Mouse (Mus musculus): ENCODE measurements at regions not wholly inside any gene's neighbourhood (a gene's known extent, or its start where the extent isn't known, plus 50 kb on each side); places are given as distances from the start of the nearest gene placed in this dataset.

- Histone ChIP-seq H3K27me3 (no peaks in the 10 kb centered on the region), H3K9ac (no peak overlapping the region), H3K4me2 (no peak overlapping the region), H3K27ac (no peak overlapping the region), H3K9me3 (no peaks in the 10 kb centered on the region), H3K4me3 (no peak overlapping the region), H3K36me3 (no peaks in the 10 kb centered on the region), H3K4me1 (peaks cover 48% of the 10 kb centered on the region)
- no peak for ATAC-seq (ENCODE audit: insufficient number of reproducible peaks, low FRiP score, low TSS enrichment, low read depth)
- 62% methylated on average over 4 of the region's 4 CpGs for WGBS
These were observed 220.9 kb downstream of the Zfp36l1 start for GRCm38 (mm10) chr12:79891942-79892341.

- Histone ChIP-seq H3K27ac (peak overlapping the region; percentile 77), H3K4me1 (peaks cover 49% of the 10 kb centered on the region)
- 0 out of 2 replicates have a peak, but pooled peaks have one; percentile 26 for ATAC-seq (ENCODE audit: insufficient number of reproducible peaks, low FRiP score, low TSS enrichment, low read depth)
These were observed 221.9 kb downstream of the Zfp36l1 start for GRCm38 (mm10) chr12:79890887-79891286.

GRCm38 (mm10) chr12:79890291-79890690 lies 222.5 kb downstream of the Zfp36l1 start:
- Histone ChIP-seq H3K9me3 (no peaks in the 10 kb centered on the region), H3K27me3 (no peaks in the 10 kb centered on the region), H3K4me1 (peaks cover 51% of the 10 kb centered on the region), H3K36me3 (no peaks in the 10 kb centered on the region), H3K4me3 (no peak overlapping the region), H3K27ac (peak overlapping the region; percentile 77; the same call in 1 of the 2 replicates), H3K9ac (no peak overlapping the region), H3K4me2 (no peak overlapping the region)
- WGBS: 92% methylated on average over 7 of the region's 7 CpGs
- ATAC-seq (ENCODE audit: insufficient number of reproducible peaks, low FRiP score, low TSS enrichment, low read depth): no peak

More at GRCm38 (mm10) chr12:79890887-79891286, 221.9 kb downstream of the Zfp36l1 start:
- no peak overlapping the region for H3K9ac ChIP-seq
- no peaks in the 10 kb centered on the region for H3K27me3 ChIP-seq
- H3K9me3 ChIP-seq: no peaks in the 10 kb centered on the region
- H3K4me3 ChIP-seq: no peak overlapping the region
- H3K4me2 ChIP-seq: no peak overlapping the region
- WGBS: 26% methylated on average over 4 of the region's 4 CpGs
- H3K36me3 ChIP-seq: no peaks in the 10 kb centered on the region

GRCm38 (mm10) chr12:79888812-79889211 lies 224.0 kb downstream of the Zfp36l1 start:
- ATAC-seq (ENCODE audit: insufficient number of reproducible peaks, low FRiP score, low TSS enrichment, low read depth): no peak

GRCm38 (mm10) chr12:79888086-79888485 lies 224.7 kb downstream of the Zfp36l1 start:
- H3K4me2 ChIP-seq: no peak overlapping the region
- peaks cover 44% of the 10 kb centered on the region for H3K4me1 ChIP-seq
- peak overlapping the region; percentile 88 for H3K27ac ChIP-seq
- H3K9me3 ChIP-seq: no peaks in the 10 kb centered on the region
- 75% methylated on average over 4 of the region's 4 CpGs for WGBS
- no peak overlapping the region for H3K9ac ChIP-seq
- H3K27me3 ChIP-seq: no peaks in the 10 kb centered on the region
- H3K4me3 ChIP-seq: no peak overlapping the region
- ATAC-seq (ENCODE audit: insufficient number of reproducible peaks, low FRiP score, low TSS enrichment, low read depth): no peak
- H3K36me3 ChIP-seq: no peaks in the 10 kb centered on the region

More at GRCm38 (mm10) chr12:79888812-79889211, 224.0 kb downstream of the Zfp36l1 start:
- Histone ChIP-seq H3K27me3 (no peaks in the 10 kb centered on the region), H3K9me3 (no peaks in the 10 kb centered on the region), H3K4me3 (no peak overlapping the region), H3K9ac (no peak overlapping the region), H3K27ac (peak overlapping the region; percentile 88; the same call in 1 of the 2 replicates), H3K4me1 (peaks cover 44% of the 10 kb centered on the region), H3K36me3 (no peaks in the 10 kb centered on the region), H3K4me2 (no peak overlapping the region)
- WGBS: 94% methylated on average over 4 of the region's 4 CpGs

GRCm38 (mm10) chr12:79887225-79887886 lies 225.5 kb downstream of the Zfp36l1 start:
- H3K27ac ChIP-seq: peak overlapping the region; percentile 88
- H3K27me3 ChIP-seq: no peaks in the 10 kb centered on the region
- no peak overlapping the region for H3K9ac ChIP-seq
- WGBS: 17% methylated on average over 12 of the region's 12 CpGs
- H3K4me2 ChIP-seq: peak overlapping the region; percentile 24; the same call in 1 of the 2 replicates
- H3K9me3 ChIP-seq: no peaks in the 10 kb centered on the region
- H3K36me3 ChIP-seq: no peaks in the 10 kb centered on the region
- no peak overlapping the region for H3K4me3 ChIP-seq
- ATAC-seq (ENCODE audit: insufficient number of reproducible peaks, low FRiP score, low TSS enrichment, low read depth): peak; percentile 89
- peaks cover 44% of the 10 kb centered on the region for H3K4me1 ChIP-seq

GRCm38 (mm10) chr12:79886494-79886893 lies 226.3 kb downstream of the Zfp36l1 start:
- no peaks in the 10 kb centered on the region for H3K9me3 ChIP-seq
- no peak for ATAC-seq (ENCODE audit: insufficient number of reproducible peaks, low FRiP score, low TSS enrichment, low read depth)
- H3K4me2 ChIP-seq: no peak overlapping the region
- 54% methylated on average over 3 of the region's 3 CpGs for WGBS
- peak overlapping the region; percentile 88 for H3K27ac ChIP-seq
- no peak overlapping the region for H3K9ac ChIP-seq
- H3K27me3 ChIP-seq: no peaks in the 10 kb centered on the region
- H3K4me1 ChIP-seq: peaks cover 39% of the 10 kb centered on the region
- no peaks in the 10 kb centered on the region for H3K36me3 ChIP-seq
- H3K4me3 ChIP-seq: no peak overlapping the region

GRCm38 (mm10) chr12:79885286-79885685 lies 227.5 kb downstream of the Zfp36l1 start:
- Histone ChIP-seq H3K4me1 (peaks cover 43% of the 10 kb centered on the region), H3K36me3 (no peaks in the 10 kb centered on the region), H3K4me3 (no peak overlapping the region), H3K27me3 (no peaks in the 10 kb centered on the region), H3K9me3 (no peaks in the 10 kb centered on the region), H3K27ac (peak overlapping the region; percentile 88), H3K9ac (no peak overlapping the region), H3K4me2 (no peak overlapping the region)
- 86% methylated on average over 2 of the region's 2 CpGs for WGBS
- no peak for ATAC-seq (ENCODE audit: insufficient number of reproducible peaks, low FRiP score, low TSS enrichment, low read depth)

- Histone ChIP-seq H3K27ac (no peak overlapping the region), H3K4me3 (no peak overlapping the region), H3K9ac (no peak overlapping the region), H3K9me3 (no peaks in the 10 kb centered on the region), H3K4me2 (no peak overlapping the region), H3K36me3 (no peaks in the 10 kb centered on the region), H3K27me3 (no peaks in the 10 kb centered on the region), H3K4me1 (peaks cover 60% of the 10 kb centered on the region)
- ATAC-seq (ENCODE audit: insufficient number of reproducible peaks, low FRiP score, low TSS enrichment, low read depth): no peak
- WGBS: 84% methylated on average over 4 of the region's 4 CpGs
These were observed 229.2 kb downstream of the Zfp36l1 start for GRCm38 (mm10) chr12:79883651-79884050.

GRCm38 (mm10) chr12:79880751-79881261 lies 232.0 kb downstream of the Zfp36l1 start:
- H3K4me1 ChIP-seq: peaks cover 38% of the 10 kb centered on the region
- H3K36me3 ChIP-seq: no peaks in the 10 kb centered on the region
- no peaks in the 10 kb centered on the region for H3K27me3 ChIP-seq
- no peak overlapping the region for H3K4me3 ChIP-seq
- 31% methylated on average over 18 of the region's 18 CpGs for WGBS
- no peaks in the 10 kb centered on the region for H3K9me3 ChIP-seq
- H3K27ac ChIP-seq: peak overlapping the region; percentile 83
- no peak for ATAC-seq (ENCODE audit: insufficient number of reproducible peaks, low FRiP score, low TSS enrichment, low read depth)
- H3K4me2 ChIP-seq: no peak overlapping the region
- H3K9ac ChIP-seq: no peak overlapping the region

- Histone ChIP-seq H3K27ac (peak overlapping the region; percentile 83), H3K4me3 (no peak overlapping the region), H3K4me2 (no peak overlapping the region), H3K9me3 (no peaks in the 10 kb centered on the region), H3K27me3 (no peaks in the 10 kb centered on the region), H3K4me1 (peaks cover 34% of the 10 kb centered on the region), H3K36me3 (no peaks in the 10 kb centered on the region), H3K9ac (no peak overlapping the region)
- 43% methylated on average over 4 of the region's 4 CpGs for WGBS
- ATAC-seq (ENCODE audit: insufficient number of reproducible peaks, low FRiP score, low TSS enrichment, low read depth): no peak
These were observed 232.5 kb downstream of the Zfp36l1 start for GRCm38 (mm10) chr12:79880346-79880745.

- 25% methylated on average over 9 of the region's 9 CpGs for WGBS
- Histone ChIP-seq H3K4me3 (no peak overlapping the region), H3K27ac (peak overlapping the region; percentile 83), H3K9me3 (no peaks in the 10 kb centered on the region), H3K27me3 (no peaks in the 10 kb centered on the region), H3K36me3 (no peaks in the 10 kb centered on the region), H3K4me1 (peaks cover 33% of the 10 kb centered on the region), H3K4me2 (no peak overlapping the region), H3K9ac (no peak overlapping the region)
- ATAC-seq (ENCODE audit: insufficient number of reproducible peaks, low FRiP score, low TSS enrichment, low read depth): no peak
These were observed 232.9 kb downstream of the Zfp36l1 start for GRCm38 (mm10) chr12:79879918-79880273.
